Mouse (Mus musculus): ENCODE measurements around the gene Adrb1.

GRCm38 (mm10) chr19:56749343-56749742 is 27.3 kb downstream of the Adrb1 start:
- TF ChIP-seq CTCF (IDR thresholded peaks at IDR 0.05; ENCODE audit: insufficient read depth, low read depth, low read length) (no peak), POLR2A (IDR thresholded peaks at IDR 0.05; ENCODE audit: insufficient read depth, low read depth, low read length) (no peak)

Measured in olfactory bulb, adult 2 months (tissue).